Mouse (Mus musculus) B cell, adult 2 months (primary cell): ENCODE results near the gene Rnf181.

Source experiments
- DNase-seq, 2 experiments: peaks; one replicate each; pipeline ENCODE4 v3.0.0; 2022

The Rnf181 gene

GRCm38 (mm10) chr6:72359343-72359742 is 7.4 kb downstream of the Rnf181 start:
- DNase-seq: no peak

GRCm38 (mm10) chr6:72358086-72358764 is 8.5 kb downstream of the Rnf181 start:
- DNase-seq: no peak

- no peak for DNase-seq
Measured at GRCm38 (mm10) chr6:72357164-72358079, 9.3 kb downstream of the Rnf181 start.

GRCm38 (mm10) chr6:72356001-72356532 is 10.7 kb downstream of the Rnf181 start:
- DNase-seq: no peak

- DNase-seq: peak; percentile 65 to 67
Measured at GRCm38 (mm10) chr6:72355066-72355911, 11.5 kb downstream of the Rnf181 start, which contains the start of gene Tmem150a. Tmem150a (plus strand) TSS chr6:72355447.

- DNase-seq: no peak
Measured at GRCm38 (mm10) chr6:72354025-72354424, 12.7 kb downstream of the Rnf181 start.

- no peak for DNase-seq
Measured at GRCm38 (mm10) chr6:72352636-72353405, 13.9 kb downstream of the Rnf181 start.

GRCm38 (mm10) chr6:72350214-72350613 is 16.5 kb downstream of the Rnf181 start:
- DNase-seq: no peak

- no peak for DNase-seq
Measured at GRCm38 (mm10) chr6:72348411-72348810, 18.3 kb downstream of the Rnf181 start.

- peak; percentile 82 to 84 for DNase-seq
Measured at GRCm38 (mm10) chr6:72347166-72347941, 19.4 kb downstream of the Rnf181 start, which contains the start of gene 0610030E20Rik. 0610030E20Rik (plus strand) TSS chr6:72347317.

GRCm38 (mm10) chr6:72346261-72346660 is 20.5 kb downstream of the Rnf181 start:
- DNase-seq: peak in 1 of 2 experiments; percentile 21

GRCm38 (mm10) chr6:72345633-72346032 is 21.1 kb downstream of the Rnf181 start:
- no peak for DNase-seq

- peak; percentile 85 for DNase-seq
Measured at GRCm38 (mm10) chr6:72345074-72345567, 21.6 kb downstream of the Rnf181 start, which contains the start of gene Usp39. Usp39 (minus strand) TSS chr6:72345184.

- no peak for DNase-seq
Measured at GRCm38 (mm10) chr6:72344396-72345073, 22.2 kb downstream of the Rnf181 start.

GRCm38 (mm10) chr6:72340481-72340880 is 26.3 kb downstream of the Rnf181 start:
- DNase-seq: no peak

- no peak for DNase-seq
Measured at GRCm38 (mm10) chr6:72333111-72333510, 33.6 kb downstream of the Rnf181 start.

GRCm38 (mm10) chr6:72330133-72330532 is 36.6 kb downstream of the Rnf181 start:
- DNase-seq: no peak

- no peak for DNase-seq
Measured at GRCm38 (mm10) chr6:72329019-72329418, 37.7 kb downstream of the Rnf181 start.

GRCm38 (mm10) chr6:72326274-72326673 is 40.5 kb downstream of the Rnf181 start:
- DNase-seq: peak; percentile 41 to 55
